Mouse (Mus musculus) brain, embryonic 18.5 days (tissue): ENCODE data around the gene Mtmr10.

Experiments used
- DNase-seq: peaks from one replicate; pipeline ENCODE4 v3.0.0-alpha.2; 2012; ENCODE audit warnings: low read depth, low spot score

Gene Mtmr10

GRCm38 (mm10) chr7:64287414-64288091 lies at the start of gene Mtmr10:
Gene Mtmr10, plus strand, starts transcription at chr7:64287653.
- peak; percentile 92 for DNase-seq

- no peak for DNase-seq
Observed at GRCm38 (mm10) chr7:64237747-64238146, 49.7 kb upstream of the Mtmr10 start.

GRCm38 (mm10) chr7:64238410-64239086 lies 48.9 kb upstream of the Mtmr10 start:
- no peak for DNase-seq

- no peak for DNase-seq
Observed at GRCm38 (mm10) chr7:64239138-64239805, 48.2 kb upstream of the Mtmr10 start.

GRCm38 (mm10) chr7:64239806-64240315 lies 47.6 kb upstream of the Mtmr10 start:
- no peak for DNase-seq

GRCm38 (mm10) chr7:64242424-64242823 lies 45.0 kb upstream of the Mtmr10 start:
- DNase-seq: no peak

GRCm38 (mm10) chr7:64244371-64244770 lies 43.1 kb upstream of the Mtmr10 start:
- no peak for DNase-seq

GRCm38 (mm10) chr7:64246713-64247112 lies 40.7 kb upstream of the Mtmr10 start:
- DNase-seq: no peak

- no peak for DNase-seq
Observed at GRCm38 (mm10) chr7:64248352-64248751, 39.1 kb upstream of the Mtmr10 start.

- DNase-seq: no peak
Observed at GRCm38 (mm10) chr7:64249715-64250114, 37.7 kb upstream of the Mtmr10 start.

- no peak for DNase-seq
Observed at GRCm38 (mm10) chr7:64250417-64250816, 37.0 kb upstream of the Mtmr10 start.

- DNase-seq: no peak
Observed at GRCm38 (mm10) chr7:64253736-64254135, 33.7 kb upstream of the Mtmr10 start.

- DNase-seq: no peak
Observed at GRCm38 (mm10) chr7:64265502-64266279, 21.8 kb upstream of the Mtmr10 start.

- no peak for DNase-seq
Observed at GRCm38 (mm10) chr7:64266587-64266986, 20.9 kb upstream of the Mtmr10 start.

- peak; percentile 24 for DNase-seq
Observed at GRCm38 (mm10) chr7:64271926-64272325, 15.5 kb upstream of the Mtmr10 start.

- no peak for DNase-seq
Observed at GRCm38 (mm10) chr7:64275518-64275917, 11.9 kb upstream of the Mtmr10 start.

GRCm38 (mm10) chr7:64276921-64277320 lies 10.5 kb upstream of the Mtmr10 start:
- no peak for DNase-seq

- no peak for DNase-seq
Observed at GRCm38 (mm10) chr7:64278526-64278925, 8.9 kb upstream of the Mtmr10 start.

- DNase-seq: no peak
Observed at GRCm38 (mm10) chr7:64279548-64279947, 7.9 kb upstream of the Mtmr10 start.

GRCm38 (mm10) chr7:64286566-64286965 lies 887 bp upstream of the Mtmr10 start:
- no peak for DNase-seq

GRCm38 (mm10) chr7:64289416-64289815 lies 2.0 kb downstream of the Mtmr10 start:
- DNase-seq: no peak

- DNase-seq: no peak
Observed at GRCm38 (mm10) chr7:64290431-64290830, 3.0 kb downstream of the Mtmr10 start.
